ENCODE assay signal across 8 mouse cellular contexts in the genomic region with DNA sequence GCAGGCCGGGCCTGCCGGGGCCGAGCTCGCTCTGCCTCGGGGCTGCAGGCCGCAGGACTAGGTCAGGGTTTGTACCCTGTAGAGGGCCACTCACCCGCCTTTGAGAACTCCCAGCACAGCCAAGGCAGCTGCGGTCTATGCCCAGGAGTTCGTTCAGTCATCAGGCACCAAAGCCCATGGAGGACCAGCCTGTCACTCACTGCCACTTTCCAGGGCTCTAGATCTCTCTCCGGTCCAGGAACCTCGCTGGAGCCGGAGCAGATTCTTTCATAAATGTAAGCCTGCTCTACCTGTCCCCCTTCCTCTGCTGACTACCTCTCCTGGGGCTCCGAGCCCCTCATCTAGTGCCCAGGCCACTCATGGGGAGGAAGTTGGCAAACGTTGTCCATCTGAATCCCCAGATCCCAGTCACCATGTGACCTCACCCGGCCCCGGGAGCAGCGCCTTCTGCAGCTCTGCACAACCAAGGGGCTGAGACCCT. TPM values are rescaled to one million over a fixed set of nuclear protein-coding genes. Genes with fewer than 3 reads are reported as not detected.
DNase-seq lines count a peak whose midpoint lies in the region; ATAC-seq and TF ChIP-seq lines count a peak whose summit lies in the region.

No protein-coding gene starts in this region.

- peaks cover 16% of the 10 kb centered on the region for H3K36me3 ChIP-seq in ES-Bruce4 (ENCODE audit: control insufficient read depth, insufficient read depth, low read length, poor library complexity, severe bottlenecking)
- peaks cover 21% of the 10 kb centered on the region for H3K36me3 ChIP-seq in kidney, postnatal 0 days (ENCODE audit: insufficient read depth, low read length)

- H3K27ac ChIP-seq in ES-Bruce4 (ENCODE audit: insufficient read depth, low read length): no peak overlapping the region
- H3K27ac ChIP-seq in kidney, postnatal 0 days: peak overlapping the region; percentile 60

- no peak for TF ChIP-seq POLR2A in ES-Bruce4 (IDR thresholded peaks at IDR 0.05; ENCODE audit: insufficient read depth, low read length)

- 6% methylated on average over 17 of the region's 17 CpGs for WGBS in kidney, postnatal 0 days

- ATAC-seq in erythroblast, adult 5-6 weeks (replicated peaks; ENCODE audit: low FRiP score, poor library complexity, severe bottlenecking): 0 out of 2 replicates have a peak, but pooled peaks have one; percentile 9
- ATAC-seq in kidney, postnatal 0 days (replicated peaks; ENCODE audit: low FRiP score, low read depth): no peak

- H3K4me2 ChIP-seq in kidney, postnatal 0 days (ENCODE audit: low read length): peak overlapping the region; percentile 89

- peak overlapping the region; percentile 68 for H3K9ac ChIP-seq in ES-Bruce4 (ENCODE audit: low read depth, poor library complexity, severe bottlenecking)
- H3K9ac ChIP-seq in kidney, postnatal 0 days (ENCODE audit: low read depth, low read length): peak overlapping the region; percentile 67

- H3K4me3 ChIP-seq in ES-Bruce4 (ENCODE audit: low read depth, low read length): peak overlapping the region; percentile 82
- peak overlapping the region; percentile 48 for H3K4me3 ChIP-seq in kidney, postnatal 0 days (replicated peaks; ENCODE audit: low read depth, low read length)

- TF ChIP-seq CTCF in ES-Bruce4 (IDR thresholded peaks at IDR 0.05; ENCODE audit: low read depth, low read length): no peak
- no peak for TF ChIP-seq CTCF in kidney, postnatal 0 days (IDR thresholded peaks at IDR 0.05; ENCODE audit: low read depth)

- DNase-seq in cerebellum, adult 9-11 months: peak; percentile 59
- no peak for DNase-seq in cerebellum, adult 11-12 months
- DNase-seq in kidney, postnatal 0 days (ENCODE audit: low spot score): no peak
- peak; percentile 30 for DNase-seq in naive thymus-derived CD4-positive, alpha-beta T cell, adult 2 months (ENCODE audit: low read depth)
- no peak for DNase-seq in right cerebral cortex, postnatal 14 days
- DNase-seq in natural killer cell, adult 2 months (ENCODE audit: low spot score in 2 of 2): no peak

- TF ChIP-seq EP300 in ES-Bruce4 (IDR thresholded peaks at IDR 0.05; ENCODE audit: insufficient read depth, low read depth, low read length): no peak

- no peaks in the 10 kb centered on the region for H3K4me1 ChIP-seq in ES-Bruce4 (ENCODE audit: control insufficient read depth, insufficient read depth, low read length)
- peaks cover 7% of the 10 kb centered on the region; the same call in 1 of the 2 replicates for H3K4me1 ChIP-seq in kidney, postnatal 0 days (replicated peaks; ENCODE audit: insufficient read depth, low read length)

- H3K9me3 ChIP-seq in ES-Bruce4 (replicated peaks; ENCODE audit: control insufficient read depth, insufficient read depth, low read length, poor library complexity, severe bottlenecking): no peaks in the 10 kb centered on the region
- H3K9me3 ChIP-seq in kidney, postnatal 0 days (replicated peaks; ENCODE audit: low read length): no peaks in the 10 kb centered on the region

- H3K27me3 ChIP-seq in ES-Bruce4 (ENCODE audit: control insufficient read depth, insufficient read depth, low read length, poor library complexity, severe bottlenecking): no peaks in the 10 kb centered on the region
- no peaks in the 10 kb centered on the region for H3K27me3 ChIP-seq in kidney, postnatal 0 days (ENCODE audit: insufficient read depth, low read length)

RNA-seq across cellular contexts. Expression of a gene that starts 0.6 kb away (rescaled TPM):
- 19.1 and 21.2 TPM in 2 replicates for polyA plus RNA-seq in ES-Bruce4 (2011; ENCODE audit: insufficient read depth, insufficient read length, low read depth, missing spikeins)
- 11.0 and 11.1 TPM in 2 replicates for total RNA-seq in erythroblast, adult 5-6 weeks (2015; ENCODE audit: low replicate concordance)
- 9.9 and 12.8 TPM in 2 replicates for total RNA-seq in erythroblast, adult 5-6 weeks (2017; ENCODE audit: low replicate concordance)
- polyA plus RNA-seq in kidney, postnatal 0 days (2015; fragmentation: Nextera tagmentation; extraction: Ambion mirVana): 12.7 and 13.1 TPM in 2 replicates

RNA-seq across cellular contexts. Expression of a gene that starts 1.7 kb away (rescaled TPM):
- 138 and 149 TPM in 2 replicates for polyA plus RNA-seq in ES-Bruce4 (2011; ENCODE audit: insufficient read depth, insufficient read length, low read depth, missing spikeins)
- total RNA-seq in erythroblast, adult 5-6 weeks (2015; ENCODE audit: low replicate concordance): 12.1 and 15.0 TPM in 2 replicates
- 24.8 and 28.3 TPM in 2 replicates for total RNA-seq in erythroblast, adult 5-6 weeks (2017; ENCODE audit: low replicate concordance)
- polyA plus RNA-seq in kidney, postnatal 0 days (2015; fragmentation: Nextera tagmentation; extraction: Ambion mirVana): 49.2 and 50.7 TPM in 2 replicates

RNA-seq across cellular contexts. Expression of a gene that starts 18.4 kb away (rescaled TPM):
- polyA plus RNA-seq in ES-Bruce4 (2011; ENCODE audit: insufficient read depth, insufficient read length, low read depth, missing spikeins): not detected in 2 replicates
- 2.3 and 3.6 TPM in 2 replicates for total RNA-seq in erythroblast, adult 5-6 weeks (2015; ENCODE audit: low replicate concordance)
- total RNA-seq in erythroblast, adult 5-6 weeks (2017; ENCODE audit: low replicate concordance): 4.3 and 4.9 TPM in 2 replicates
- polyA plus RNA-seq in kidney, postnatal 0 days (2015; fragmentation: Nextera tagmentation; extraction: Ambion mirVana): 0.56 and 0.71 TPM in 2 replicates

RNA-seq across cellular contexts. Expression of a gene that starts 21.4 kb away (rescaled TPM):
- not detected in 2 replicates for polyA plus RNA-seq in ES-Bruce4 (2011; ENCODE audit: insufficient read depth, insufficient read length, low read depth, missing spikeins)
- total RNA-seq in erythroblast, adult 5-6 weeks (2015; ENCODE audit: low replicate concordance): 110 and 112 TPM in 2 replicates
- total RNA-seq in erythroblast, adult 5-6 weeks (2017; ENCODE audit: low replicate concordance): 181 and 200 TPM in 2 replicates
- not detected in 2 replicates for polyA plus RNA-seq in kidney, postnatal 0 days (2015; fragmentation: Nextera tagmentation; extraction: Ambion mirVana)

RNA-seq across cellular contexts. Expression of a gene that starts 31.0 kb away (rescaled TPM):
- 0.54 and 0.59 TPM in 2 replicates for polyA plus RNA-seq in ES-Bruce4 (2011; ENCODE audit: insufficient read depth, insufficient read length, low read depth, missing spikeins)
- total RNA-seq in erythroblast, adult 5-6 weeks (2015; ENCODE audit: low replicate concordance): 8.3 and 18.6 TPM in 2 replicates
- 29.9 and 35.8 TPM in 2 replicates for total RNA-seq in erythroblast, adult 5-6 weeks (2017; ENCODE audit: low replicate concordance)
- 4.8 and 5.1 TPM in 2 replicates for polyA plus RNA-seq in kidney, postnatal 0 days (2015; fragmentation: Nextera tagmentation; extraction: Ambion mirVana)

Comparison
In these comparisons a context has a peak if more than half of its experiments do, and no peak if none do; other contexts are left out.
1. DNase-seq: peak in cerebellum, adult 9-11 months (single experiment) and naive thymus-derived CD4-positive, alpha-beta T cell, adult 2 months (single experiment); none in cerebellum, adult 11-12 months (single experiment), kidney, postnatal 0 days (single experiment), right cerebral cortex, postnatal 14 days (single experiment) and natural killer cell, adult 2 months (0 of 2).